Mouse (Mus musculus): ENCODE data around the gene Mien1. TPM values are rescaled to one million over a fixed set of nuclear protein-coding genes. Genes with fewer than 3 reads are reported as not detected.

Gene Mien1
- polyA plus RNA-seq, 1 experiment from 2014 or later, result 65.3 TPM

GRCm38 (mm10) chr11:98428436-98428835 is 10.4 kb downstream of the Mien1 start:
- no peak for DNase-seq
- no peak overlapping the region for H3K4me3 ChIP-seq (ENCODE audit: low read depth, low read length)
- no peaks in the 10 kb centered on the region for H3K9me3 ChIP-seq (ENCODE audit: low read depth, low read length)
- no peaks in the 10 kb centered on the region for H3K27me3 ChIP-seq (ENCODE audit: insufficient read depth, low read length)
- no peaks in the 10 kb centered on the region for H3K4me1 ChIP-seq (ENCODE audit: insufficient read depth)
- peaks cover 96% of the 10 kb centered on the region for H3K36me3 ChIP-seq (ENCODE audit: insufficient read depth)
- no peak for TF ChIP-seq CTCF (IDR thresholded peaks at IDR 0.05; ENCODE audit: low read depth)
- WGBS, result 80% methylated on average over 5 of the region's 5 CpGs
- H3K9ac ChIP-seq, result no peak overlapping the region
- no peak for ATAC-seq (ENCODE audit: insufficient read depth)
- no peak overlapping the region for H3K4me2 ChIP-seq
- H3K27ac ChIP-seq (ENCODE audit: low read depth), result no peak overlapping the region

- no peak overlapping the region for H3K4me2 ChIP-seq
- no peaks in the 10 kb centered on the region for H3K4me1 ChIP-seq (ENCODE audit: insufficient read depth)
- H3K36me3 ChIP-seq (ENCODE audit: insufficient read depth), result peaks cover 97% of the 10 kb centered on the region
- H3K27me3 ChIP-seq (ENCODE audit: insufficient read depth, low read length), result no peaks in the 10 kb centered on the region
- WGBS, result 92% methylated on average over 7 of the region's 7 CpGs
- no peak overlapping the region for H3K9ac ChIP-seq
- no peak for DNase-seq
- ATAC-seq (ENCODE audit: insufficient read depth), result no peak
- no peak overlapping the region for H3K4me3 ChIP-seq (ENCODE audit: low read depth, low read length)
- H3K27ac ChIP-seq (ENCODE audit: low read depth), result no peak overlapping the region
- no peaks in the 10 kb centered on the region for H3K9me3 ChIP-seq (ENCODE audit: low read depth, low read length)
- TF ChIP-seq CTCF (IDR thresholded peaks at IDR 0.05; ENCODE audit: low read depth), result no peak
Observed at GRCm38 (mm10) chr11:98426592-98426991, 12.2 kb downstream of the Mien1 start.

GRCm38 (mm10) chr11:98418939-98419547 is 19.7 kb downstream of the Mien1 start:
- WGBS, result 69% methylated on average over 10 of the region's 10 CpGs
- no peak overlapping the region for H3K4me3 ChIP-seq (ENCODE audit: low read depth, low read length)
- no peak overlapping the region for H3K27ac ChIP-seq (ENCODE audit: low read depth)
- H3K4me1 ChIP-seq (ENCODE audit: insufficient read depth), result no peaks in the 10 kb centered on the region
- no peak overlapping the region for H3K9ac ChIP-seq
- no peaks in the 10 kb centered on the region for H3K9me3 ChIP-seq (ENCODE audit: low read depth, low read length)
- H3K36me3 ChIP-seq (ENCODE audit: insufficient read depth), result peaks cover 51% of the 10 kb centered on the region
- DNase-seq (peak; percentile 28), ATAC-seq (ENCODE audit: insufficient read depth) (no peak)
- H3K4me2 ChIP-seq, result no peak overlapping the region
- peak; percentile 20 for TF ChIP-seq CTCF (IDR thresholded peaks at IDR 0.05; ENCODE audit: low read depth)
- no peaks in the 10 kb centered on the region for H3K27me3 ChIP-seq (ENCODE audit: insufficient read depth, low read length)

- peaks cover 44% of the 10 kb centered on the region for H3K36me3 ChIP-seq (ENCODE audit: insufficient read depth)
- no peak overlapping the region for H3K27ac ChIP-seq (ENCODE audit: low read depth)
- H3K9me3 ChIP-seq (ENCODE audit: low read depth, low read length), result no peaks in the 10 kb centered on the region
- no peak overlapping the region for H3K9ac ChIP-seq
- ATAC-seq (ENCODE audit: insufficient read depth) (no peak), DNase-seq (no peak)
- no peak overlapping the region for H3K4me3 ChIP-seq (ENCODE audit: low read depth, low read length)
- H3K27me3 ChIP-seq (ENCODE audit: insufficient read depth, low read length), result no peaks in the 10 kb centered on the region
- 67% methylated on average over 6 of the region's 6 CpGs for WGBS
- H3K4me2 ChIP-seq, result no peak overlapping the region
- peaks cover 3% of the 10 kb centered on the region; the same call in 1 of the 2 replicates for H3K4me1 ChIP-seq (ENCODE audit: insufficient read depth)
- TF ChIP-seq CTCF (IDR thresholded peaks at IDR 0.05; ENCODE audit: low read depth), result no peak
Observed at GRCm38 (mm10) chr11:98418273-98418672, 20.5 kb downstream of the Mien1 start.

- no peak for DNase-seq
Observed at GRCm38 (mm10) chr11:98417074-98417473, 21.7 kb downstream of the Mien1 start.

GRCm38 (mm10) chr11:98414162-98414561 is 24.6 kb downstream of the Mien1 start:
- H3K27me3 ChIP-seq (ENCODE audit: insufficient read depth, low read length), result no peaks in the 10 kb centered on the region
- H3K27ac ChIP-seq (ENCODE audit: low read depth), result no peak overlapping the region
- peak overlapping the region; percentile 92 for H3K9ac ChIP-seq
- DNase-seq (no peak), ATAC-seq (ENCODE audit: insufficient read depth) (no peak)
- H3K4me3 ChIP-seq (ENCODE audit: low read depth, low read length), result peak overlapping the region; percentile 91
- peaks cover 3% of the 10 kb centered on the region; the same call in 1 of the 2 replicates for H3K36me3 ChIP-seq (ENCODE audit: insufficient read depth)
- WGBS, result 27% methylated on average over 2 of the region's 2 CpGs
- H3K4me2 ChIP-seq, result peak overlapping the region; percentile 73
- H3K4me1 ChIP-seq (ENCODE audit: insufficient read depth), result peaks cover 10% of the 10 kb centered on the region
- no peaks in the 10 kb centered on the region for H3K9me3 ChIP-seq (ENCODE audit: low read depth, low read length)
- TF ChIP-seq CTCF (IDR thresholded peaks at IDR 0.05; ENCODE audit: low read depth), result no peak

More at GRCm38 (mm10) chr11:98417074-98417473, 21.7 kb downstream of the Mien1 start:
- Histone ChIP-seq H3K4me3 (ENCODE audit: low read depth, low read length) (no peak overlapping the region), H3K9me3 (ENCODE audit: low read depth, low read length) (no peaks in the 10 kb centered on the region), H3K4me2 (no peak overlapping the region), H3K27ac (ENCODE audit: low read depth) (no peak overlapping the region), H3K27me3 (ENCODE audit: insufficient read depth, low read length) (no peaks in the 10 kb centered on the region), H3K4me1 (ENCODE audit: insufficient read depth) (peaks cover 3% of the 10 kb centered on the region; the same call in 1 of the 2 replicates), H3K36me3 (ENCODE audit: insufficient read depth) (peaks cover 32% of the 10 kb centered on the region), H3K9ac (no peak overlapping the region)
- no peak for TF ChIP-seq CTCF (IDR thresholded peaks at IDR 0.05; ENCODE audit: low read depth)
- no peak for ATAC-seq (ENCODE audit: insufficient read depth)
- 76% methylated on average over 1 of the region's 1 CpGs for WGBS

- Histone ChIP-seq H3K4me3 (ENCODE audit: low read depth, low read length) (peak overlapping the region; percentile 91), H3K4me2 (peak overlapping the region; percentile 73), H3K36me3 (ENCODE audit: insufficient read depth) (no peaks in the 10 kb centered on the region), H3K27me3 (ENCODE audit: insufficient read depth, low read length) (no peaks in the 10 kb centered on the region), H3K27ac (ENCODE audit: low read depth) (no peak overlapping the region), H3K9ac (peak overlapping the region; percentile 92), H3K9me3 (ENCODE audit: low read depth, low read length) (no peaks in the 10 kb centered on the region), H3K4me1 (ENCODE audit: insufficient read depth) (peaks cover 15% of the 10 kb centered on the region)
- DNase-seq (no peak), ATAC-seq (ENCODE audit: insufficient read depth) (no peak)
- TF ChIP-seq CTCF (IDR thresholded peaks at IDR 0.05; ENCODE audit: low read depth), result no peak
- 16% methylated on average over 7 of the region's 7 CpGs for WGBS
Observed at GRCm38 (mm10) chr11:98413731-98414130, 25.1 kb downstream of the Mien1 start.
